Comparison of ENCODE assay signal across 10 mouse cellular contexts in the genomic region with DNA sequence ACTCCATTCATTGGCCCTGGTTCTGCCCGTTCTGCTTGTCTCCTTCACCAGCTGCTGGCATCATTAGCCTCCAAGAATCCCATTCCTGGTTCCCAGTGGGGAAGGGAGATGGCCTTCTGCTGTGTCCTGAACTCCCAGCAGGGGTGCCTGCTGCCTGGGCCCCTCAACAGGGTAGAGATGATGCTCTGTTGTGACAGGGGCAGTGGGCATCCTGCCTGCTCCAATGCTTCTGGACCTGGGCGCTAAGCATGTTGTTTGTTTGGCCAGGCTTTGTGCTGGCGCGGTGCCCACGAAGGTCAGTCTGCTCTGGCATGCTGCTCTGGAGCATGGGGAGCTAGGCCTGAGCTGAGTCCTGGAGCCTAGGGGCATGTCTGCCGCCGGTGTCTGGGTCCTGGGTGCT. TPM values are rescaled to one million over a fixed set of nuclear protein-coding genes. Genes with fewer than 3 reads are reported as not detected.
DNase-seq lines count a peak whose midpoint lies in the region; ATAC-seq lines count a peak whose summit lies in the region.
"Had no signal": no experiment of that assay in that cellular context is flagged by ENCODE, and none has a peak within 500 bp of the region (broad histone marks: within the 10 kb centered on the region; RNA-seq: fewer than 3 reads in every experiment).

No protein-coding gene starts in this region.

- 0 out of 2 replicates have a peak overlapping the region, but pooled peaks have one; percentile 49 for H3K27ac ChIP-seq in midbrain, embryonic 10.5 days (replicated peaks)
- H3K27ac ChIP-seq in midbrain, embryonic 15.5 days: no peak overlapping the region
- H3K27ac ChIP-seq in limb, embryonic 11.5 days (replicated peaks; ENCODE audit: low read depth, low read length): 0 out of 2 replicates have a peak overlapping the region, but pooled peaks have one; percentile 15
- H3K27ac ChIP-seq: neural tube, embryonic 12.5 days had no signal

- no peak overlapping the region for H3K9ac ChIP-seq in midbrain, embryonic 15.5 days
- H3K9ac ChIP-seq in limb, embryonic 11.5 days (ENCODE audit: low read length): no peak overlapping the region
- H3K9ac ChIP-seq: neural tube, embryonic 12.5 days had no signal

- no peak for ATAC-seq in midbrain, embryonic 15.5 days (replicated peaks)
- no peak for ATAC-seq in limb, embryonic 11.5 days (ENCODE audit: insufficient number of reproducible peaks, low FRiP score, low TSS enrichment, low read depth)

- H3K36me3 ChIP-seq in midbrain, embryonic 10.5 days: no peaks in the 10 kb centered on the region
- no peaks in the 10 kb centered on the region for H3K36me3 ChIP-seq in midbrain, embryonic 15.5 days (replicated peaks)
- H3K36me3 ChIP-seq in limb, embryonic 11.5 days (ENCODE audit: control insufficient read depth, insufficient read depth, low read length): no peaks in the 10 kb centered on the region
- H3K36me3 ChIP-seq: neural tube, embryonic 12.5 days had no signal

- H3K4me3 ChIP-seq in midbrain, embryonic 10.5 days: no peak overlapping the region
- no peak overlapping the region for H3K4me3 ChIP-seq in midbrain, embryonic 15.5 days
- H3K4me3 ChIP-seq in limb, embryonic 11.5 days (ENCODE audit: low read depth, low read length): no peak overlapping the region
- H3K4me3 ChIP-seq: neural tube, embryonic 12.5 days had no signal

- H3K4me2 ChIP-seq in midbrain, embryonic 15.5 days: no peak overlapping the region
- no peak overlapping the region for H3K4me2 ChIP-seq in limb, embryonic 11.5 days (ENCODE audit: low read depth, severe bottlenecking)

- peaks cover 90% of the 10 kb centered on the region for H3K4me1 ChIP-seq in midbrain, embryonic 10.5 days
- H3K4me1 ChIP-seq in midbrain, embryonic 15.5 days: peaks cover 31% of the 10 kb centered on the region
- peaks cover 80% of the 10 kb centered on the region for H3K4me1 ChIP-seq in limb, embryonic 11.5 days (ENCODE audit: control insufficient read depth, insufficient read depth, low read length)

- no peak for DNase-seq in midbrain, embryonic 10.5 days (ENCODE audit: low spot score)
- DNase-seq in cerebellum, adult 9-11 months: peak; percentile 94
- DNase-seq in heart, postnatal 4 days: peak; percentile 86
- no peak for DNase-seq in limb, embryonic 11.5 days (ENCODE audit: low spot score)
- DNase-seq in spleen, postnatal 4 days (ENCODE audit: low spot score in 2 of 2): no peak
- no peak for DNase-seq in frontal cortex, postnatal 14 days (ENCODE audit: low spot score in 2 of 2)
- DNase-seq in thymus, postnatal 10 days (ENCODE audit: low spot score in 2 of 2): no peak

- WGBS in midbrain, embryonic 10.5 days: 83% methylated on average over 7 of the region's 7 CpGs
- 72% methylated on average over 7 of the region's 7 CpGs for WGBS in midbrain, embryonic 15.5 days
- WGBS in limb, embryonic 11.5 days: 84% methylated on average over 7 of the region's 7 CpGs

- no peaks in the 10 kb centered on the region for H3K9me3 ChIP-seq in midbrain, embryonic 10.5 days (replicated peaks)
- H3K9me3 ChIP-seq in midbrain, embryonic 15.5 days: no peaks in the 10 kb centered on the region
- no peaks in the 10 kb centered on the region for H3K9me3 ChIP-seq in limb, embryonic 11.5 days (ENCODE audit: control insufficient read depth, low read length)
- H3K9me3 ChIP-seq: neural tube, embryonic 12.5 days had no signal

- H3K27me3 ChIP-seq in midbrain, embryonic 10.5 days (ENCODE audit: low read depth, poor library complexity, severe bottlenecking): peaks cover 6% of the 10 kb centered on the region; the same call in 1 of the 2 replicates
- H3K27me3 ChIP-seq in midbrain, embryonic 15.5 days (replicated peaks): no peaks in the 10 kb centered on the region
- H3K27me3 ChIP-seq in limb, embryonic 11.5 days (ENCODE audit: control insufficient read depth, insufficient read depth, low read length): no peaks in the 10 kb centered on the region
- H3K27me3 ChIP-seq: neural tube, embryonic 12.5 days had no signal

RNA-seq across cellular contexts. Expression of a gene that starts 16.0 kb away (rescaled TPM):
- polyA plus RNA-seq in midbrain, embryonic 10.5 days (2016; fragmentation: Nextera tagmentation; extraction: Ambion mirVana): 11.6 and 15.3 TPM in 2 replicates
- 4.0 and 4.1 TPM in 2 replicates for polyA plus RNA-seq in midbrain, embryonic 15.5 days (2015; fragmentation: Nextera tagmentation; extraction: Ambion mirVana)
- 100 to 1,000 TPM; 467 to 506 TPM for total RNA-seq in heart, postnatal 4 days (2021)
- polyA plus RNA-seq in limb, embryonic 11.5 days (2014; fragmentation: Nextera tagmentation; extraction: Ambion mirVana): 20.6 and 22.4 TPM in 2 replicates

RNA-seq across cellular contexts. Expression of a gene that starts 31.5 kb away (rescaled TPM):
- not detected in 2 replicates for polyA plus RNA-seq in midbrain, embryonic 10.5 days (2016; fragmentation: Nextera tagmentation; extraction: Ambion mirVana)
- not detected in 2 replicates for polyA plus RNA-seq in midbrain, embryonic 15.5 days (2015; fragmentation: Nextera tagmentation; extraction: Ambion mirVana)
- total RNA-seq in heart, postnatal 4 days (2021): not detected
- polyA plus RNA-seq in limb, embryonic 11.5 days (2014; fragmentation: Nextera tagmentation; extraction: Ambion mirVana): not detected in 2 replicates
- total RNA-seq: MEL had no signal
- polyA plus RNA-seq: neural tube, embryonic 12.5 days had no signal

RNA-seq across cellular contexts. Expression of a gene that starts 54.2 kb away (rescaled TPM):
- not detected in 2 replicates for polyA plus RNA-seq in midbrain, embryonic 10.5 days (2016; fragmentation: Nextera tagmentation; extraction: Ambion mirVana)
- not detected in 2 replicates for polyA plus RNA-seq in midbrain, embryonic 15.5 days (2015; fragmentation: Nextera tagmentation; extraction: Ambion mirVana)
- total RNA-seq in heart, postnatal 4 days (2021): not detected
- not detected in 2 replicates for polyA plus RNA-seq in limb, embryonic 11.5 days (2014; fragmentation: Nextera tagmentation; extraction: Ambion mirVana)
- total RNA-seq: MEL had no signal
- polyA plus RNA-seq: neural tube, embryonic 12.5 days had no signal

Comparison
In these comparisons a context has a peak if more than half of its experiments do, and no peak if none do; other contexts are left out.
1. DNase-seq: peak in cerebellum, adult 9-11 months (single experiment) and heart, postnatal 4 days (single experiment); none in midbrain, embryonic 10.5 days (single experiment), limb, embryonic 11.5 days (single experiment), spleen, postnatal 4 days (0 of 2), frontal cortex, postnatal 14 days (0 of 2) and thymus, postnatal 10 days (0 of 2).